Mouse (Mus musculus): ENCODE measurements around the gene Apeh.

- TF ChIP-seq POLR2AphosphoS5 (IDR thresholded peaks at IDR 0.05; ENCODE audit: insufficient replicate concordance, low read depth, low read length) (no peak), CTCF (IDR thresholded peaks at IDR 0.05; ENCODE audit: low read depth, low read length) (no peak), GATA1 (IDR thresholded peaks at IDR 0.05; ENCODE audit: borderline replicate concordance, low read length) (no peak), TAL1 (conservative IDR thresholded peaks at IDR 0.05; ENCODE audit: low read depth, low read length) (no peak)
Observed at GRCm38 (mm10) chr9:108099619-108100018, 5.2 kb upstream of the Apeh start.

All from G1E (cell line).